Mouse (Mus musculus) MEL (cell line): ENCODE measurements around the gene Med13l. TPM values are rescaled to one million over a fixed set of nuclear protein-coding genes. Genes with fewer than 3 reads are reported as not detected.

Source experiments
- DNase-seq: peaks from one replicate; pipeline ENCODE4 v3.0.0; 2011; ENCODE audit warnings: low read depth, low spot score
- H3K27ac ChIP-seq: 2 replicates; pipeline ENCODE4 v1.5.1; 2012; ENCODE audit warnings: low read depth, mild to moderate bottlenecking, control low read depth, low read length, moderate library complexity; ENCODE audit not compliant: control insufficient read depth
- H3K27me3 ChIP-seq, 2 experiments: fragments of 150-350 bp in 1 of 2; sonication (generic) in 1 of 2; 2 replicates each; pipeline ENCODE4 v1.6.1; 2012; ENCODE audit warnings: low read length in 2 of 2, mild to moderate bottlenecking in 2 of 2, improper control_type of control experiment in 1 of 2, moderate library complexity in 1 of 2; ENCODE audit not compliant: insufficient read depth in 2 of 2, control insufficient read depth in 1 of 2
- H3K36me3 ChIP-seq, 2 experiments: 2 replicates each; pipeline ENCODE4 v1.6.1; 2012 to 2014; ENCODE audit warnings: low read length in 2 of 2, improper control_type of control experiment in 1 of 2, inconsistent platforms in 1 of 2, mild to moderate bottlenecking in 1 of 2; ENCODE audit not compliant: insufficient read depth in 2 of 2, control insufficient read depth in 1 of 2
- H3K4me1 ChIP-seq, 2 experiments: fragments of 150-350 bp in 1 of 2; sonication (generic) in 1 of 2; 2 replicates each; pipeline ENCODE4 v1.6.1; 2012; ENCODE audit warnings: low read length in 2 of 2, improper control_type of control experiment in 1 of 2, mild to moderate bottlenecking in 1 of 2; ENCODE audit not compliant: insufficient read depth in 2 of 2, control insufficient read depth in 1 of 2
- H3K4me3 ChIP-seq, 2 experiments: fragments of 150-350 bp in 1 of 2; sonication (generic) in 1 of 2; 2 replicates each; pipeline ENCODE4 v1.5.1; 2012; ENCODE audit warnings: low read depth in 2 of 2, low read length in 2 of 2, mild to moderate bottlenecking in 2 of 2, moderate library complexity in 2 of 2, control low read depth in 1 of 2, improper control_type of control experiment in 1 of 2; ENCODE audit not compliant: control insufficient read depth in 1 of 2, insufficient read depth in 1 of 2
- H3K79me2 ChIP-seq: 2 replicates; pipeline ENCODE4 v1.6.1; 2012; ENCODE audit warnings: mild to moderate bottlenecking, low read length, moderate library complexity; ENCODE audit not compliant: control insufficient read depth, poor library complexity, insufficient read depth
- H3K9ac ChIP-seq: 2 replicates; pipeline ENCODE4 v1.6.1; 2012; ENCODE audit warnings: low read depth, mild to moderate bottlenecking, control low read depth, low read length, moderate library complexity; ENCODE audit not compliant: control insufficient read depth, poor library complexity, severe bottlenecking
- H3K9me3 ChIP-seq: fragments of 150-350 bp; sonication (generic); replicated peaks from 2 replicates; pipeline ENCODE4 v1.6.1; 2012; ENCODE audit warnings: mild to moderate bottlenecking, low read length, improper control_type of control experiment, moderate library complexity; ENCODE audit not compliant: insufficient read depth
- BHLHE40 ChIP-seq: IDR thresholded peaks from 2 replicates; pipeline ENCODE4 v1.6.1; 2012; ENCODE audit warnings: low read depth, mild to moderate bottlenecking, inconsistent platforms, low read length, improper control_type of control experiment, borderline replicate concordance
- CHD1 ChIP-seq: IDR thresholded peaks from 2 replicates; pipeline ENCODE4 v1.6.1; 2012; ENCODE audit warnings: low read depth, mild to moderate bottlenecking, inconsistent platforms, low read length, improper control_type of control experiment
- CHD2 ChIP-seq: IDR thresholded peaks from 2 replicates; pipeline ENCODE4 v1.6.1; 2011; ENCODE audit warnings: low read length, improper control_type of control experiment
- E2F4 ChIP-seq: IDR thresholded peaks from 2 replicates; pipeline ENCODE4 v1.6.1; 2011; ENCODE audit warnings: low read depth, low read length, improper control_type of control experiment, borderline replicate concordance
- ELF1 ChIP-seq: IDR thresholded peaks from 2 replicates; pipeline ENCODE4 v1.6.1; 2014; ENCODE audit warnings: low read depth, mild to moderate bottlenecking, inconsistent platforms, low read length, improper control_type of control experiment, moderate library complexity
- EP300 ChIP-seq, 2 experiments: IDR thresholded peaks; 2 replicates each; pipeline ENCODE4 v1.6.1; 2011; ENCODE audit warnings: improper control_type of control experiment in 2 of 2, low read length in 2 of 2, low read depth in 1 of 2, mild to moderate bottlenecking in 1 of 2
- GATA1 ChIP-seq: IDR thresholded peaks from 2 replicates; pipeline ENCODE4 v1.6.1; 2011; ENCODE audit warnings: low read depth, low read length, improper control_type of control experiment
- HCFC1 ChIP-seq: IDR thresholded peaks from 2 replicates; pipeline ENCODE4 v1.6.1; 2012; ENCODE audit warnings: low read depth, mild to moderate bottlenecking, inconsistent platforms, low read length, improper control_type of control experiment, moderate library complexity
- MAX ChIP-seq: IDR thresholded peaks from 2 replicates; pipeline ENCODE4 v1.6.1; 2011; ENCODE audit warnings: low read length, improper control_type of control experiment
- MAZ ChIP-seq: IDR thresholded peaks from 2 replicates; pipeline ENCODE4 v1.6.1; 2012; ENCODE audit warnings: low read depth, mild to moderate bottlenecking, inconsistent platforms, low read length, improper control_type of control experiment
- MXI1 ChIP-seq: IDR thresholded peaks from 2 replicates; pipeline ENCODE4 v1.6.1; 2011; ENCODE audit warnings: mild to moderate bottlenecking, low read depth, low read length, improper control_type of control experiment
- MYC ChIP-seq: IDR thresholded peaks from 2 replicates; pipeline ENCODE4 v1.6.1; 2011; ENCODE audit warnings: low read depth, mild to moderate bottlenecking, low read length, improper control_type of control experiment, moderate library complexity
- NELFE ChIP-seq: IDR thresholded peaks from 2 replicates; pipeline ENCODE4 v1.6.1; 2011; ENCODE audit warnings: low read depth, low read length, improper control_type of control experiment
- POLR2A ChIP-seq, 2 experiments: IDR thresholded peaks; 2 replicates each; pipeline ENCODE4 v1.6.1; 2011 to 2012; ENCODE audit warnings: low read length in 2 of 2, mild to moderate bottlenecking in 2 of 2, control low read depth in 1 of 2, improper control_type of control experiment in 1 of 2, low read depth in 1 of 2, moderate library complexity in 1 of 2; ENCODE audit not compliant: control insufficient read depth in 1 of 2, insufficient read depth in 1 of 2, poor library complexity in 1 of 2
- SIN3A ChIP-seq: IDR thresholded peaks from 2 replicates; pipeline ENCODE4 v1.6.1; 2012; ENCODE audit warnings: low read length, improper control_type of control experiment, inconsistent platforms
- TAL1 ChIP-seq: IDR thresholded peaks from 2 replicates; pipeline ENCODE4 v1.6.1; 2012; ENCODE audit warnings: mild to moderate bottlenecking, inconsistent platforms, low read length, moderate library complexity, mixed read lengths
- TCF12 ChIP-seq: IDR thresholded peaks from 2 replicates; pipeline ENCODE4 v1.6.1; 2014; ENCODE audit warnings: low read depth, mild to moderate bottlenecking, inconsistent platforms, low read length, improper control_type of control experiment, moderate library complexity
- USF1 ChIP-seq: IDR thresholded peaks from 2 replicates; pipeline ENCODE4 v1.6.1; 2014; ENCODE audit warnings: low read depth, mild to moderate bottlenecking, inconsistent platforms, low read length, improper control_type of control experiment, moderate library complexity
- USF2 ChIP-seq, 2 experiments: IDR thresholded peaks; 2 replicates each; pipeline ENCODE4 v1.6.1; 2011 to 2012; ENCODE audit warnings: improper control_type of control experiment in 2 of 2, low read length in 2 of 2, borderline replicate concordance in 1 of 2, inconsistent platforms in 1 of 2, low read depth in 1 of 2, mild to moderate bottlenecking in 1 of 2; ENCODE audit not compliant: insufficient read depth in 1 of 2
- ZNF384 ChIP-seq: IDR thresholded peaks from 2 replicates; pipeline ENCODE4 v1.6.1; 2012; ENCODE audit warnings: low read depth, mild to moderate bottlenecking, inconsistent platforms, low read length, improper control_type of control experiment
- polyA plus RNA-seq, 2 experiments: library from polyadenylated mRNA; stranded (reverse) in 1 of 2; unstranded in 1 of 2; fragments of >175 nt in 1 of 2; fragments of >200 nt in 1 of 2; gene quantifications; 2 replicates each; pipeline versions ENCODE4 v1.2.1 to v1.2.4; 2012; ENCODE audit warnings: low replicate concordance in 2 of 2, low read depth in 1 of 2; ENCODE audit not compliant: insufficient read length in 2 of 2, insufficient read depth in 1 of 2, missing spikeins in 1 of 2
- total RNA-seq: library from RNA; depleted of rRNA; stranded (reverse); fragments of 300-350 nt; gene quantifications from 2 replicates; pipeline ENCODE4 v1.2.3, GENCODE M21; 2012

Gene Med13l
- total and polyA plus RNA-seq, 3 experiments, result 13.4 to 16.1 TPM; not detected in 1

DNA sequence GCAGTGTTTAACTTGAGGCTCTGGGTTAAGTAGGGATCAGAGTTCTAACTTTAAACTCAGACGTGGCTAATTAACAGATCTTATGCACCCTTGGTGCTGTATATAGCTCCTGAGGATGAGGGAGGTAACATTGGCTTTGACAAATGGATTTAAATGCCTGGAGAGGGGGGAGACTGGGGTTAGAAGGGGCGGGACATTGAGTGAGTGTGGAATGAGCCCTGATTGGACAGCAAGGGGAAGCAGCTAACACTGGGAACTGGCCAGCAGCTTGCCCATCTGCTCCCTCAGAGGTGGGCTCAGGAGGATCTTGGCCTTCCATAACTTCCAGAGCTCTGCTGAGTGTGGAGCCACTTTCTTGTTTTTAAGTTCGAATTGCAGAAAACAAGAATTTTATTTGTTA lies 171.7 kb downstream of the Med13l start:
- TF ChIP-seq CHD1 (no peak), USF2 (IDR thresholded peaks at IDR 0.05; ENCODE audit: borderline replicate concordance in 1 of 2, insufficient read depth in 1 of 2, low read depth in 1 of 2, low read length in 2 of 2) (no peak), E2F4 (no peak), BHLHE40 (no peak), GATA1 (no peak), TAL1 (no peak), MXI1 (no peak), HCFC1 (no peak), ELF1 (no peak), POLR2A (IDR thresholded peaks at IDR 0.05; ENCODE audit: control insufficient read depth in 1 of 2, insufficient read depth in 1 of 2, low read depth in 1 of 2, low read length in 2 of 2, poor library complexity in 1 of 2) (no peak), MYC (no peak), ZNF384 (no peak), TCF12 (no peak), MAX (no peak)
- H3K9me3 ChIP-seq, result no peaks in the 10 kb centered on the region
- H3K36me3 ChIP-seq, result peaks cover 0 to 3% of the 10 kb centered on the region in 2 experiments; a peak in 1 of 4 replicates
- DNase-seq, result no peak
- no peaks in the 10 kb centered on the region for H3K79me2 ChIP-seq
- H3K27ac ChIP-seq, result no peak overlapping the region
- no peaks in the 10 kb centered on the region for H3K27me3 ChIP-seq
- H3K4me3 ChIP-seq, result no peak overlapping the region
- no peak overlapping the region for H3K9ac ChIP-seq
- H3K4me1 ChIP-seq, result no peaks in the 10 kb centered on the region

DNA sequence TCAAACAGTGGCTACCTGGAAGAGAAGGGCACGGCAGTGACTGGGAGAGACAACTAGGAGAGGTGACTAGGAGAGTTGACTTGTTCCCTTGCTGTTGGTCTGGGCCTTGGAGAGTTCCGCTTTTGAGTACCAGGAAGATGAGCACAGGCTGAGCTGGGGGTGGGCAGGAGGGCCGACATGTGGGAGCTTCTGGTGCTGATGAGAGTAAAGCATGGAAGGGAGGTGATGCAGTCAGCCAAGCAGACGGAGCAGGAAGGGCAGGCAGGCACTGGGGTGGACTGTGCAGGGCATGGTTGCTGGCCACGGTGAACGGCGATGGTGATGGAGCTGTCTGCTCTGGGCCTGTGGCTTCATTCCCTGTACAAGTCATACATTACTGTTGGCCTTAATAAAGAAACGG lies 172.2 kb downstream of the Med13l start:
- no peak for DNase-seq
- no peak for TF ChIP-seq MAX
- no peak for TF ChIP-seq ZNF384
- no peak for TF ChIP-seq SIN3A
- TF ChIP-seq USF1, result no peak
- TF ChIP-seq CHD1, result no peak
- no peak for TF ChIP-seq MXI1
- no peak for TF ChIP-seq TCF12
- TF ChIP-seq EP300 (IDR thresholded peaks at IDR 0.05; ENCODE audit: low read depth in 1 of 2, low read length in 2 of 2), result no peak
- no peak for TF ChIP-seq BHLHE40
- no peak for TF ChIP-seq NELFE
- TF ChIP-seq CHD2, result no peak
- TF ChIP-seq TAL1, result no peak
- TF ChIP-seq MAZ, result no peak

More for the DNA sequence above, 172.2 kb downstream of the Med13l start:
- no peaks in the 10 kb centered on the region for H3K79me2 ChIP-seq
- H3K9me3 ChIP-seq, result no peaks in the 10 kb centered on the region
- no peak overlapping the region for H3K27ac ChIP-seq
- peaks cover 0 to 3% of the 10 kb centered on the region in 2 experiments; a peak in 1 of 4 replicates for H3K36me3 ChIP-seq
- H3K9ac ChIP-seq, result no peak overlapping the region
- H3K4me1 ChIP-seq, result no peaks in the 10 kb centered on the region
- no peaks in the 10 kb centered on the region for H3K27me3 ChIP-seq
- H3K4me3 ChIP-seq, result no peak overlapping the region
